25 mouse cellular contexts compared by ENCODE assay signal in the genomic region with DNA sequence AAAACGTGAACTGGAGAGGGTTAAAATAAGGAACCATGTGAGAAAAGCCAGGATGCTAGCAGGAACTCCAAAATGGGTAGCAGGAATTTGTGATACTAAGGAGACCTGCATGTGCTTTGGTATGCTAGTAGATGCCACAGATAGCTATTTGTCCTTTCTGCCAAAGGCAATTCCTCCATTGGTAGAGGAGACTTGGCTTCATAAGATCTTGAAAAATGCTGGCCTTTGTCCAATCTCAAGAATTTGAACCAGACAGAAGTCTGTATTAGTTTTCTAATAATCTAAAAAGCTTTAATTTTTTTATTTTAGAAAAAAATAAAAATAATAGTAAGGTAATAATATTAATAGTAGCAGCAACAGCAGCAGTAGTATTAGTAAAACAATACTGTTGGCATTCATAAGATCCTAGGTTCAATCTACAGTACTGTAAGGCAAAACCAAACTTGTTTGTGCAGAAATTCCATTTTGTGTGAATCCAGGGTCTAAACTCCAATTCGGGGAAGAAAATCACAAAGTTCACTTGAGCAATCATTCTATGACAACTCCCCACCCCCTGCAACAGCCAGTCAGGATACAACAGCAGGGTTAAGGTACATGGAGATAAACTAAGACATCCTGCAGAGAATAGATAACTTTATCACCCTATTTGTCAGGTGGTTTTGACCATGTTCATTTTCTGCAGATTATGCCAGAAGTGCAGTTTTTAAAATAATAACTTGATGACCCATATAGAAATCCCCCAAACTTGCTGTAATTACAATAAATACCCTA. TPM values are rescaled to one million over a fixed set of nuclear protein-coding genes. Genes with fewer than 3 reads are reported as not detected.
A peak's percentile ranks its signal among the peaks of the same experiment; 100 is the strongest.
DNase-seq lines count a peak whose midpoint lies in the region; ATAC-seq and TF ChIP-seq lines count a peak whose summit lies in the region.
"Had no signal": no experiment of that assay in that cellular context is flagged by ENCODE, and none has a peak within 500 bp of the region (broad histone marks: within the 10 kb centered on the region; RNA-seq: fewer than 3 reads in every experiment).

No protein-coding gene starts in this region.

- H3K9ac ChIP-seq in kidney, embryonic 16.5 days (replicated peaks; ENCODE audit: low read length): no peak overlapping the region
- no peak overlapping the region for H3K9ac ChIP-seq in liver, embryonic 12.5 days
- H3K9ac ChIP-seq in stomach, postnatal 0 days (ENCODE audit: low read length): no peak overlapping the region
- H3K9ac ChIP-seq: heart, embryonic 15.5 days; hindbrain, embryonic 15.5 days; limb, embryonic 13.5 days had no signal

- no peak for TF ChIP-seq CTCF in stomach, postnatal 0 days (IDR thresholded peaks at IDR 0.05; ENCODE audit: low read depth)

- peak; percentile 64 to 82 for DNase-seq in kidney, adult 8-10 months
- DNase-seq in kidney, postnatal 10 days: peak; percentile 21
- DNase-seq in thymus, postnatal 10 days (ENCODE audit: low spot score in 2 of 2): no peak
- DNase-seq in stomach, postnatal 0 days (ENCODE audit: low spot score): no peak
- DNase-seq: adrenal gland, postnatal 36 days; cerebellum, adult 2 months; cerebellum, postnatal 36 days; gastrocnemius, postnatal 14 days; heart, adult 2 months; heart, postnatal 4 days; retina, postnatal 1 day; thymus, postnatal 14 days had no signal

- H3K9me3 ChIP-seq in kidney, embryonic 16.5 days (ENCODE audit: low read length): no peaks in the 10 kb centered on the region
- no peaks in the 10 kb centered on the region for H3K9me3 ChIP-seq in liver, embryonic 12.5 days (replicated peaks)
- no peaks in the 10 kb centered on the region for H3K9me3 ChIP-seq in stomach, postnatal 0 days (ENCODE audit: control insufficient read depth, low read length)
- H3K9me3 ChIP-seq: G1E; heart, embryonic 15.5 days; hindbrain, embryonic 15.5 days; limb, embryonic 13.5 days had no signal

- 88% methylated on average over 2 of the region's 2 CpGs for WGBS in kidney, embryonic 16.5 days
- 35% methylated on average over 2 of the region's 2 CpGs for WGBS in liver, embryonic 12.5 days (ENCODE audit: insufficient replicate concordance)
- 76% methylated on average over 2 of the region's 2 CpGs for WGBS in stomach, postnatal 0 days

- H3K27me3 ChIP-seq in kidney, embryonic 16.5 days (ENCODE audit: insufficient read depth, low read length): no peaks in the 10 kb centered on the region
- H3K27me3 ChIP-seq in liver, embryonic 12.5 days (replicated peaks): no peaks in the 10 kb centered on the region
- H3K27me3 ChIP-seq in stomach, postnatal 0 days (ENCODE audit: control insufficient read depth, insufficient read depth, low read length): no peaks in the 10 kb centered on the region
- H3K27me3 ChIP-seq: heart, embryonic 15.5 days; hindbrain, embryonic 15.5 days; limb, embryonic 13.5 days had no signal

- TF ChIP-seq EP300 in stomach, postnatal 0 days (optimal IDR thresholded peaks at IDR 0.05): no peak

- no peak overlapping the region for H3K4me3 ChIP-seq in kidney, embryonic 16.5 days (ENCODE audit: low read length)
- H3K4me3 ChIP-seq in liver, embryonic 12.5 days: no peak overlapping the region
- no peak overlapping the region for H3K4me3 ChIP-seq in stomach, postnatal 0 days (ENCODE audit: low read depth, low read length)
- H3K4me3 ChIP-seq: heart, adult 2 months; heart, embryonic 15.5 days; hindbrain, embryonic 15.5 days; limb, embryonic 13.5 days had no signal

- ATAC-seq in kidney, embryonic 16.5 days (ENCODE audit: low FRiP score, low TSS enrichment): no peak
- ATAC-seq in liver, embryonic 12.5 days: 0 out of 2 replicates have a peak, but pooled peaks have one; percentile 62
- peak; percentile 63 for ATAC-seq in megakaryocyte-erythroid progenitor cell, adult 5-6 weeks (replicated peaks; ENCODE audit: low FRiP score, low TSS enrichment, poor library complexity, severe bottlenecking)
- no peak for ATAC-seq in erythroblast, adult 5-6 weeks (replicated peaks; ENCODE audit: low FRiP score, poor library complexity, severe bottlenecking)
- ATAC-seq in stomach, postnatal 0 days (ENCODE audit: low FRiP score, low TSS enrichment): no peak
- ATAC-seq: lung, postnatal 0 days had no signal

- H3K36me3 ChIP-seq in kidney, embryonic 16.5 days (ENCODE audit: insufficient read depth, low read length): no peaks in the 10 kb centered on the region
- H3K36me3 ChIP-seq in liver, embryonic 12.5 days: no peaks in the 10 kb centered on the region
- no peaks in the 10 kb centered on the region for H3K36me3 ChIP-seq in stomach, postnatal 0 days (ENCODE audit: control insufficient read depth, insufficient read depth, low read length)
- H3K36me3 ChIP-seq: G1E; heart, embryonic 15.5 days; hindbrain, embryonic 15.5 days; limb, embryonic 13.5 days had no signal

- H3K27ac ChIP-seq in kidney, embryonic 16.5 days (ENCODE audit: low read length): no peak overlapping the region
- H3K27ac ChIP-seq in liver, embryonic 12.5 days: no peak overlapping the region
- no peak overlapping the region for H3K27ac ChIP-seq in stomach, postnatal 0 days (replicated peaks)
- H3K27ac ChIP-seq: heart, adult 2 months; heart, embryonic 15.5 days; hindbrain, embryonic 15.5 days; limb, embryonic 13.5 days had no signal

- no peak overlapping the region for H3K4me2 ChIP-seq in kidney, embryonic 16.5 days (replicated peaks; ENCODE audit: low read depth, low read length)
- H3K4me2 ChIP-seq in liver, embryonic 12.5 days: no peak overlapping the region
- H3K4me2 ChIP-seq in stomach, postnatal 0 days (replicated peaks; ENCODE audit: low read depth): no peak overlapping the region
- H3K4me2 ChIP-seq: heart, embryonic 15.5 days; hindbrain, embryonic 15.5 days; limb, embryonic 13.5 days had no signal

- no peaks in the 10 kb centered on the region for H3K4me1 ChIP-seq in kidney, embryonic 16.5 days (ENCODE audit: insufficient read depth, low read length)
- peaks cover 6% of the 10 kb centered on the region for H3K4me1 ChIP-seq in liver, embryonic 12.5 days
- no peaks in the 10 kb centered on the region for H3K4me1 ChIP-seq in stomach, postnatal 0 days (replicated peaks; ENCODE audit: control insufficient read depth, insufficient read depth)
- H3K4me1 ChIP-seq: heart, embryonic 15.5 days; hindbrain, embryonic 15.5 days; limb, embryonic 13.5 days had no signal

RNA-seq across cellular contexts. Expression of a gene that starts 12.9 kb away (rescaled TPM):
- 6.5 and 6.7 TPM in 2 replicates for polyA plus RNA-seq in kidney, embryonic 16.5 days (2015; fragmentation: Nextera tagmentation; extraction: Ambion mirVana)
- not detected in 2 replicates for polyA plus RNA-seq in liver, embryonic 12.5 days (2016; fragmentation: Nextera tagmentation; extraction: Ambion mirVana)
- not detected in 2 replicates for total RNA-seq in megakaryocyte-erythroid progenitor cell, adult 5-6 weeks (2014; fragmentation: Nextera tagmentation)
- not detected in 2 replicates for total RNA-seq in megakaryocyte-erythroid progenitor cell, adult 5-6 weeks (2017)
- total RNA-seq in erythroblast, adult 5-6 weeks (2015; ENCODE audit: low replicate concordance): not detected in 2 replicates
- total RNA-seq in erythroblast, adult 5-6 weeks (2017; ENCODE audit: low replicate concordance): 1.3 TPM in 1 of 2 replicates, not detected in the other
- 0.06 and 0.21 TPM in 2 replicates for polyA plus RNA-seq in stomach, postnatal 0 days (2015; fragmentation: Nextera tagmentation; extraction: Ambion mirVana)
- total RNA-seq: G1E; heart, adult 2 months; heart, postnatal 4 days; layer of hippocampus, postnatal 14 days; left cerebral cortex, postnatal 14 days; midbrain, postnatal 0 days had no signal
- polyA plus RNA-seq: forebrain, embryonic 11.5 days; G1E; hindbrain, embryonic 15.5 days; lung, postnatal 0 days; midbrain, postnatal 0 days had no signal

Comparison
In these comparisons a context has a peak if more than half of its experiments do, and no peak if none do; other contexts are left out.
1. DNase-seq: peak in kidney, adult 8-10 months (2 of 2) and kidney, postnatal 10 days (single experiment); none in thymus, postnatal 10 days (0 of 2) and stomach, postnatal 0 days (single experiment).
2. ATAC-seq: peak in liver, embryonic 12.5 days (single experiment) and megakaryocyte-erythroid progenitor cell, adult 5-6 weeks (single experiment); none in kidney, embryonic 16.5 days (single experiment), erythroblast, adult 5-6 weeks (single experiment) and stomach, postnatal 0 days (single experiment).